Mouse (Mus musculus) forebrain, embryonic 15.5 days (tissue): ENCODE data around the gene Shc4. TPM values are rescaled to one million over a fixed set of nuclear protein-coding genes. Genes with fewer than 3 reads are reported as not detected.

Experiments used
- ATAC-seq: fragments of 200-750 bp; cut with Nextera tagmentation; replicated peaks from 2 replicates; pipeline ENCODE4 v1.8.0; 2017; ENCODE audit warnings: mild to moderate bottlenecking, moderate TSS enrichment, moderate library complexity
- H3K27ac ChIP-seq: fragments of 300-500 bp; sonication (generic); replicated peaks from 2 replicates; pipeline ENCODE4 v1.5.1; 2015; ENCODE audit warnings: mild to moderate bottlenecking, inconsistent platforms
- H3K27me3 ChIP-seq: fragments of 300-500 bp; sonication (generic); 2 replicates; pipeline ENCODE4 v1.6.1; 2015; ENCODE audit warnings: inconsistent platforms
- H3K36me3 ChIP-seq: fragments of 300-500 bp; sonication (generic); 2 replicates; pipeline ENCODE4 v1.6.1; 2015; ENCODE audit warnings: mild to moderate bottlenecking, inconsistent platforms
- H3K4me1 ChIP-seq: fragments of 300-500 bp; sonication (generic); 2 replicates; pipeline ENCODE4 v1.6.1; 2015; ENCODE audit warnings: inconsistent platforms
- H3K4me2 ChIP-seq: fragments of 300-500 bp; sonication (generic); replicated peaks from 2 replicates; pipeline ENCODE4 v1.6.1; 2015; ENCODE audit warnings: mild to moderate bottlenecking, inconsistent platforms
- H3K4me3 ChIP-seq: fragments of 300-500 bp; sonication (generic); 2 replicates; pipeline ENCODE4 v1.5.1; 2015; ENCODE audit warnings: mild to moderate bottlenecking, inconsistent platforms
- H3K9ac ChIP-seq: fragments of 300-500 bp; sonication (generic); replicated peaks from 2 replicates; pipeline ENCODE4 v1.6.1; 2015; ENCODE audit warnings: mild to moderate bottlenecking, inconsistent platforms
- H3K9me3 ChIP-seq: fragments of 300-500 bp; sonication (generic); 2 replicates; pipeline ENCODE4 v1.6.1; 2016; ENCODE audit warnings: inconsistent platforms
- WGBS: fragments of 180-500 bp; shearing (Covaris S2); methylation state at CpG from one replicate; pipeline ENCODE4 v1.1.7; 2015; ENCODE audit warnings: mixed read lengths; 5-methylcytosine and 5-hydroxymethylcytosine counted together
- polyA plus RNA-seq: library from polyadenylated mRNA; unstranded; fragments of >200 nt; fragmentation: Nextera tagmentation; extraction: Ambion mirVana; gene quantifications from 2 replicates; pipeline ENCODE4 v1.2.1, GENCODE M21; 2015

The Shc4 gene
- polyA plus RNA-seq, 1 experiment from 2014 or later: 1.6 TPM

GRCm38 (mm10) chr2:125723086-125723407 is 901 bp downstream of the Shc4 start:
- Histone ChIP-seq H3K4me1 (peaks cover 24% of the 10 kb centered on the region), H3K4me2 (peak overlapping the region; percentile 99), H3K4me3 (peak overlapping the region; percentile 56), H3K9ac (peak overlapping the region; percentile 63), H3K27ac (no peak overlapping the region), H3K36me3 (no peaks in the 10 kb centered on the region), H3K27me3 (peaks cover 21% of the 10 kb centered on the region), H3K9me3 (no peaks in the 10 kb centered on the region)
- no peak; the same call in 1 of the 2 replicates for ATAC-seq
- WGBS: 2% methylated on average over 18 of the region's 18 CpGs

- WGBS: 88% methylated on average over 8 of the region's 8 CpGs
- H3K9ac ChIP-seq: no peak overlapping the region
- no peaks in the 10 kb centered on the region for H3K9me3 ChIP-seq
- H3K36me3 ChIP-seq: no peaks in the 10 kb centered on the region
- no peak overlapping the region for H3K4me2 ChIP-seq
- ATAC-seq: no peak
- H3K27ac ChIP-seq: no peak overlapping the region
- no peaks in the 10 kb centered on the region for H3K4me1 ChIP-seq
- H3K27me3 ChIP-seq: peaks cover 5% of the 10 kb centered on the region
- H3K4me3 ChIP-seq: no peak overlapping the region
These were observed 7.3 kb downstream of the Shc4 start for GRCm38 (mm10) chr2:125716599-125716998.

- no peaks in the 10 kb centered on the region for H3K9me3 ChIP-seq
- H3K27me3 ChIP-seq: no peaks in the 10 kb centered on the region
- H3K4me2 ChIP-seq: no peak overlapping the region
- H3K9ac ChIP-seq: no peak overlapping the region
- no peak overlapping the region for H3K4me3 ChIP-seq
- peaks cover 9% of the 10 kb centered on the region for H3K4me1 ChIP-seq
- no peaks in the 10 kb centered on the region for H3K36me3 ChIP-seq
- no peak for ATAC-seq
- H3K27ac ChIP-seq: no peak overlapping the region
- WGBS: 47% methylated on average over 5 of the region's 5 CpGs
These were observed 17.4 kb downstream of the Shc4 start for GRCm38 (mm10) chr2:125706510-125706921.

- 0 out of 2 replicates have a peak overlapping the region, but pooled peaks have one; percentile 6 for H3K27ac ChIP-seq
- H3K36me3 ChIP-seq: no peaks in the 10 kb centered on the region
- no peak overlapping the region for H3K4me2 ChIP-seq
- H3K4me3 ChIP-seq: no peak overlapping the region
- peaks cover 9% of the 10 kb centered on the region for H3K4me1 ChIP-seq
- ATAC-seq: peak; percentile 74
- H3K9me3 ChIP-seq: no peaks in the 10 kb centered on the region
- 26% methylated on average over 12 of the region's 12 CpGs for WGBS
- H3K9ac ChIP-seq: no peak overlapping the region
- no peaks in the 10 kb centered on the region for H3K27me3 ChIP-seq
These were observed 18.9 kb downstream of the Shc4 start for GRCm38 (mm10) chr2:125704907-125705631.

- Histone ChIP-seq H3K9ac (no peak overlapping the region), H3K27ac (no peak overlapping the region), H3K4me2 (no peak overlapping the region), H3K4me1 (peaks cover 9% of the 10 kb centered on the region), H3K9me3 (no peaks in the 10 kb centered on the region), H3K27me3 (no peaks in the 10 kb centered on the region), H3K36me3 (no peaks in the 10 kb centered on the region), H3K4me3 (no peak overlapping the region)
- 84% methylated on average over 2 of the region's 2 CpGs for WGBS
- no peak for ATAC-seq
These were observed 21.1 kb downstream of the Shc4 start for GRCm38 (mm10) chr2:125702851-125703250.

- H3K4me2 ChIP-seq: no peak overlapping the region
- ATAC-seq: no peak
- WGBS: 98% methylated on average over 2 of the region's 2 CpGs
These were observed 22.3 kb downstream of the Shc4 start for GRCm38 (mm10) chr2:125701606-125702005.

GRCm38 (mm10) chr2:125696219-125696618 is 27.7 kb downstream of the Shc4 start:
- Histone ChIP-seq H3K27me3 (no peaks in the 10 kb centered on the region), H3K36me3 (no peaks in the 10 kb centered on the region), H3K9ac (no peak overlapping the region), H3K4me1 (no peaks in the 10 kb centered on the region), H3K9me3 (no peaks in the 10 kb centered on the region), H3K4me2 (no peak overlapping the region), H3K4me3 (no peak overlapping the region), H3K27ac (no peak overlapping the region)
- WGBS: 51% methylated on average over 2 of the region's 2 CpGs
- ATAC-seq: no peak

More at GRCm38 (mm10) chr2:125701606-125702005, 22.3 kb downstream of the Shc4 start:
- H3K36me3 ChIP-seq: no peaks in the 10 kb centered on the region
- H3K27ac ChIP-seq: no peak overlapping the region
- no peak overlapping the region for H3K4me3 ChIP-seq
- H3K27me3 ChIP-seq: no peaks in the 10 kb centered on the region
- no peaks in the 10 kb centered on the region for H3K9me3 ChIP-seq
- H3K4me1 ChIP-seq: peaks cover 9% of the 10 kb centered on the region
- no peak overlapping the region for H3K9ac ChIP-seq

- Histone ChIP-seq H3K9ac (no peak overlapping the region), H3K4me1 (no peaks in the 10 kb centered on the region), H3K9me3 (no peaks in the 10 kb centered on the region), H3K36me3 (no peaks in the 10 kb centered on the region), H3K4me3 (no peak overlapping the region), H3K4me2 (no peak overlapping the region), H3K27me3 (no peaks in the 10 kb centered on the region), H3K27ac (no peak overlapping the region)
- 86% methylated on average over 2 of the region's 2 CpGs for WGBS
- no peak for ATAC-seq
These were observed 29.1 kb downstream of the Shc4 start for GRCm38 (mm10) chr2:125694798-125695197.

GRCm38 (mm10) chr2:125692010-125692409 is 31.9 kb downstream of the Shc4 start:
- no peak overlapping the region for H3K9ac ChIP-seq
- H3K4me3 ChIP-seq: no peak overlapping the region
- H3K4me2 ChIP-seq: no peak overlapping the region
- no peaks in the 10 kb centered on the region for H3K36me3 ChIP-seq
- no peaks in the 10 kb centered on the region for H3K27me3 ChIP-seq
- 89% methylated on average over 2 of the region's 2 CpGs for WGBS
- H3K9me3 ChIP-seq: no peaks in the 10 kb centered on the region
- no peak overlapping the region for H3K27ac ChIP-seq
- no peak for ATAC-seq
- no peaks in the 10 kb centered on the region for H3K4me1 ChIP-seq

GRCm38 (mm10) chr2:125685441-125686150 is 38.4 kb downstream of the Shc4 start:
- 57% methylated on average over 9 of the region's 9 CpGs for WGBS
- no peaks in the 10 kb centered on the region for H3K9me3 ChIP-seq
- no peak overlapping the region for H3K4me2 ChIP-seq
- no peak overlapping the region for H3K9ac ChIP-seq
- no peaks in the 10 kb centered on the region for H3K36me3 ChIP-seq
- no peaks in the 10 kb centered on the region for H3K4me1 ChIP-seq
- H3K27ac ChIP-seq: no peak overlapping the region
- no peak overlapping the region for H3K4me3 ChIP-seq
- no peak for ATAC-seq
- no peaks in the 10 kb centered on the region for H3K27me3 ChIP-seq

GRCm38 (mm10) chr2:125684559-125685440 is 39.1 kb downstream of the Shc4 start:
- 56% methylated on average over 10 of the region's 10 CpGs for WGBS

GRCm38 (mm10) chr2:125683895-125684294 is 40.1 kb downstream of the Shc4 start:
- Histone ChIP-seq H3K36me3 (no peaks in the 10 kb centered on the region), H3K9me3 (no peaks in the 10 kb centered on the region), H3K9ac (no peak overlapping the region), H3K27me3 (no peaks in the 10 kb centered on the region), H3K4me3 (no peak overlapping the region), H3K4me2 (no peak overlapping the region), H3K27ac (no peak overlapping the region), H3K4me1 (no peaks in the 10 kb centered on the region)
- WGBS: 87% methylated on average over 7 of the region's 7 CpGs
- no peak for ATAC-seq

More at GRCm38 (mm10) chr2:125684559-125685440, 39.1 kb downstream of the Shc4 start:
- Histone ChIP-seq H3K9ac (no peak overlapping the region), H3K36me3 (no peaks in the 10 kb centered on the region), H3K4me1 (no peaks in the 10 kb centered on the region), H3K27me3 (no peaks in the 10 kb centered on the region), H3K9me3 (no peaks in the 10 kb centered on the region), H3K27ac (no peak overlapping the region), H3K4me2 (no peak overlapping the region), H3K4me3 (no peak overlapping the region)
- no peak for ATAC-seq
